Mouse (Mus musculus) intestine, postnatal 0 days (tissue): ENCODE results near the gene Rc3h2. TPM values are rescaled to one million over a fixed set of nuclear protein-coding genes. Genes with fewer than 3 reads are reported as not detected.
A peak's percentile ranks its signal among the peaks of the same experiment; 100 is the strongest.

Source experiments
- ATAC-seq: fragments of 200-750 bp; cut with Nextera tagmentation; 2 replicates; pipeline ENCODE4 v1.8.0; 2017; ENCODE audit warnings: mild to moderate bottlenecking, moderate TSS enrichment, moderate library complexity
- H3K27ac ChIP-seq: fragments of 300-500 bp; sonication (generic); 2 replicates; pipeline ENCODE4 v1.5.1; 2014; ENCODE audit warnings: mild to moderate bottlenecking, low read depth, low read length, moderate library complexity
- H3K27me3 ChIP-seq: fragments of 300-500 bp; sonication (generic); replicated peaks from 2 replicates; pipeline ENCODE4 v1.6.1; 2014; ENCODE audit warnings: low read length, mixed read lengths; ENCODE audit not compliant: control insufficient read depth, insufficient read depth
- H3K36me3 ChIP-seq: fragments of 300-500 bp; sonication (generic); 2 replicates; pipeline ENCODE4 v1.6.1; 2014; ENCODE audit warnings: mild to moderate bottlenecking, moderate library complexity; ENCODE audit not compliant: control insufficient read depth, insufficient read depth
- H3K4me1 ChIP-seq: fragments of 300-500 bp; sonication (generic); replicated peaks from 2 replicates; pipeline ENCODE4 v1.6.1; 2014; ENCODE audit warnings: antibody characterized with exemption, low read length, mixed read lengths; ENCODE audit not compliant: control insufficient read depth, insufficient read depth
- H3K4me2 ChIP-seq: fragments of 300-500 bp; sonication (generic); replicated peaks from 2 replicates; pipeline ENCODE4 v1.6.1; 2014; ENCODE audit warnings: low read depth, mild to moderate bottlenecking, moderate library complexity
- H3K4me3 ChIP-seq: fragments of 300-500 bp; sonication (generic); 2 replicates; pipeline ENCODE4 v1.5.1; 2014; ENCODE audit warnings: low read depth, low read length
- H3K9ac ChIP-seq: fragments of 300-500 bp; sonication (generic); 2 replicates; pipeline ENCODE4 v1.6.1; 2014; ENCODE audit warnings: mild to moderate bottlenecking, low read depth, low read length
- H3K9me3 ChIP-seq: fragments of 300-500 bp; sonication (generic); 2 replicates; pipeline ENCODE4 v1.6.1; 2016; ENCODE audit warnings: mixed run types; ENCODE audit not compliant: control insufficient read depth
- CTCF ChIP-seq: sonication (generic); IDR thresholded peaks from 2 replicates; pipeline ENCODE4 v1.5.1; 2016; ENCODE audit warnings: low read depth, mild to moderate bottlenecking, control low read depth, antibody characterized with exemption, moderate library complexity
- WGBS: fragments of 180-500 bp; shearing (Covaris S2); extraction: QIAGEN DNeasy Blood & Tissue Kit; methylation state at CpG from one replicate; pipeline ENCODE4 v1.1.7; 2014; 5-methylcytosine and 5-hydroxymethylcytosine counted together
- polyA plus RNA-seq: library from polyadenylated mRNA; unstranded; fragments of >200 nt; fragmentation: Nextera tagmentation; extraction: Ambion mirVana; gene quantifications from 2 replicates; pipeline ENCODE4 v1.2.1, GENCODE M21; 2015

The Rc3h2 gene
- polyA plus RNA-seq, 1 experiment from 2014 or later, result 7.0 TPM

DNA sequence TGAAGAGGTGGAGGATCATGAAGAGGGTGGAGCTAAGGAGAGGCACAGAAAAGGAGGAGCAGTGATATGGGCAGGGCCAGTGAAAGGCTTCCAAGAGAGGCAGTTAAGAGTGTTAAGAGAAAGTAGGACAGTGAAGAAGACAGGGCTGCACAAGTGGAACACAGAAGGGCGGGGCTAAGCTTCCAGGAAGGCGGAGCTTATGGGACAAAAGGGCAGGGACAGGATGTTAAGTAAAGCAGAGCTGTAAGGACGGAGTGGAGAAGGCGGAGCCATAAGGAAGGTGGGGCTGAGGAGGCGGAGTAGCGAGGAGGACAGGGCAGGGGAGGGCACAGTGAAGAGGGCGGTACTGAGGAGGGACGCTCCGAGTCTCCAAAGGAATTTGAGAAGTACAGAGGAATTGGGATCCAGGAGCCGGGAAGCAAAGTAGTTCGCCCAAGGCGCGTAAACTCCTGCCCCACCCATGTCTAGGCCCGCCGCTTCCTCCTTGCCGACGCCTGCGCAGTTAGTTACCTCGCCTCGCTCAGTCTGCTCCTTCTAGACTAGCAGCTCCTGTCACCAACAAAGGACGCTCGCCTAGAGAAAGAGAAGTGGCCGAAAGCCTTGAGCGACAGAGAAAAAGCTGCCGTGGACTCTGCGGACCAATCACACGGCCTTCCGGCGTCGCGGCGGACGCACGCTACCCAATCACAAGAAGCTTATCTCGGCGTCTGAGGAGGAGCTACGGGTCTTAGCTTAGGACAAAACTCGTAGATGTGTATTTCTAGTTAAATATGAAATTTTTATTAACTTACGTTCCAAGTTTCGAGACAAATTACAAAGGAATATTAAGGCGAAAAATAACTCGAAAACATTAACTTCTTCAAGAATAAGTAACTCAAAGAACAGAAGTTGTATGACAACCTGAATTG, 63.8 kb downstream of the Rc3h2 start, which contains the start of gene Pdcl:
Gene Pdcl, minus strand, starts transcription at position 700 of the 908 bp plus-strand sequence.
- peaks cover 32% of the 10 kb centered on the region for H3K36me3 ChIP-seq
- TF ChIP-seq CTCF, result no peak
- WGBS, result under 1% methylated on average over 42 of the region's 42 CpGs

DNA sequence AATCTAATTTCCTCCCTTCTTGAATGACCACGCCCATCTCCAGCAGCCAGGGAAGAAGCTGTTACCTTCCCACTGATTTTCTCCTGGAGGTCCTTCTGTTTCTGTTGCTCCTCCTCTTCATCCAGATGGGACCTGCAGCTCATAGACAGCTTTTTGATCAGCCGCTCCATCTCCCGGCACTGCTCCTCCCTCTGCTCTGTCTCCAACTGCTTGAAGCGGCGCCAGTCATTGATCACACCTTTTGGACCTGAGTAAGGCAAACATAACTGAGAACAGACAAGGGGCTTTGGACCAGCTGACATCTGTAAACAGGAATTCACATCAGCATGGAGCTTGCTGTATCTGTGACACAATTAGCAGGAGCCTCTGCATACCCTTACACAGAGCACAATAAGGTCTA, 67.1 kb downstream of the Rc3h2 start:
- Histone ChIP-seq H3K27me3 (no peaks in the 10 kb centered on the region), H3K4me3 (no peak overlapping the region), H3K4me2 (no peak overlapping the region), H3K9ac (no peak overlapping the region), H3K9me3 (no peaks in the 10 kb centered on the region), H3K36me3 (peaks cover 59% of the 10 kb centered on the region), H3K4me1 (no peaks in the 10 kb centered on the region), H3K27ac (no peak overlapping the region)
- 96% methylated on average over 5 of the region's 5 CpGs for WGBS
- TF ChIP-seq CTCF, result no peak
- ATAC-seq, result no peak

More for the DNA sequence above, 63.8 kb downstream of the Rc3h2 start, which contains the start of gene Pdcl:
- peak within 1 kb of the TSS; percentile 72 for H3K4me2 ChIP-seq
- H3K4me1 ChIP-seq, result no peaks in the 10 kb centered on the region
- no peaks in the 10 kb centered on the region for H3K9me3 ChIP-seq
- peak within 1 kb of the TSS; percentile 71 for H3K4me3 ChIP-seq
- no peaks in the 10 kb centered on the region for H3K27me3 ChIP-seq
- H3K9ac ChIP-seq, result peak within 1 kb of the TSS; percentile 83
- peak within 1 kb of the TSS; percentile 100 for H3K27ac ChIP-seq
- ATAC-seq, result peak; percentile 100

DNA sequence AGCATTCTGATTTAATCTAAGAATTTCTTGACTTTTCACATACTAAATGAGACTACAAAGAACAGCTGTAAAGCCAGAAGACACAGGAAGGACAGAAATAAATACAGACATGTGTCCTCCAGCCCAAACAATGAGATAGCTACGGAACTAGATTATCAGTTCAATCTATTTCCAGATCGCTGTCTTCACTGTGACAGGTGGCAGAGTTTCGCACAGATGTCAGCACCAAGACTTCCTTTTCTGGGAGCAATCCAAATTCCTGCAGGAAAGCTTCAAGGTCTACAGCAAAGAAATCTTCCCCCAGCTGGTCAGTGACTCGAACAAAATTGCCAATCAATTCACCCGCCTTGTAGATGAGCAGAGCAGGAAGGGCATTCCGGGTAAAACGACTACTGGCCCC, 71.0 kb downstream of the Rc3h2 start:
- H3K4me1 ChIP-seq, result no peaks in the 10 kb centered on the region
- peaks cover 62% of the 10 kb centered on the region for H3K36me3 ChIP-seq
- H3K4me3 ChIP-seq, result no peak overlapping the region
- H3K27ac ChIP-seq, result no peak overlapping the region
- no peak for ATAC-seq
- H3K27me3 ChIP-seq, result no peaks in the 10 kb centered on the region
- 78% methylated on average over 7 of the region's 7 CpGs for WGBS
- H3K4me2 ChIP-seq, result no peak overlapping the region
- H3K9me3 ChIP-seq, result no peaks in the 10 kb centered on the region
- TF ChIP-seq CTCF, result no peak
- H3K9ac ChIP-seq, result no peak overlapping the region

DNA sequence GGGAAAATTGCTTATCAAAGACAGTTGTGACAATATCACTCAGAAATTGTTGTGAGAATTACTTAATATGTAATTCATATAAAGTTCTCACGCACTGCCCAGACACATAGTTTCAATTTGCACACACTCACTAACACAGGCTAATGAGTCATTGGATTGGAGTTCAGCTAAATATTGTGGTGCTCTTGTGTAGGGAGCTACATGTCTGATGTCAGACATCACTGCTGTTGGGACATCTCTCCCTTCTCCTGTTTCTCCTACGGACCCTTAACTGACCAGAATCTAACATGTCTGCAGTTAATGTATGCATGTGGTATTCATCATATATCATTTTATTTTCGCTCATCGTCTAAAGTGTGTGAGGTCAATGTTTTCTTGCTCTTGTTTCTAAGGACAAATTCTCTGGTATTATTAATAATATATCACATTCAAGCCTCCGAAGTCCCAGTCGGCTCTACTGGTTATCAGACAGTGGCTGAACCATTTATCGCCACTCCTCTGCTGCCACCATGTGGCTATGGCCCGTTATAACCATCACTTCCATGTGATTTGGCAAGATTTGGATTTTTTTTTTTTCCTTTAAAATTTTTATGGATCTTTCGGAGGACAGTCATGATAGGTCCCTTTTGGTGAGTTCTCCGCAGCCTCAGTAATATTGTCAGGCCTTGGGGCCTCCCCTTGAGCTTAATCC, 84.1 kb downstream of the Rc3h2 start:
- H3K4me3 ChIP-seq, result no peak overlapping the region
- WGBS, result 49% methylated on average over 10 of the region's 10 CpGs
- H3K4me1 ChIP-seq, result no peaks in the 10 kb centered on the region
- H3K27ac ChIP-seq, result no peak overlapping the region
- H3K9ac ChIP-seq, result no peak overlapping the region
- no peaks in the 10 kb centered on the region for H3K27me3 ChIP-seq
- no peaks in the 10 kb centered on the region for H3K36me3 ChIP-seq
- no peaks in the 10 kb centered on the region for H3K9me3 ChIP-seq
- peak; percentile 74 for TF ChIP-seq CTCF
- no peak for ATAC-seq
- H3K4me2 ChIP-seq, result no peak overlapping the region

DNA sequence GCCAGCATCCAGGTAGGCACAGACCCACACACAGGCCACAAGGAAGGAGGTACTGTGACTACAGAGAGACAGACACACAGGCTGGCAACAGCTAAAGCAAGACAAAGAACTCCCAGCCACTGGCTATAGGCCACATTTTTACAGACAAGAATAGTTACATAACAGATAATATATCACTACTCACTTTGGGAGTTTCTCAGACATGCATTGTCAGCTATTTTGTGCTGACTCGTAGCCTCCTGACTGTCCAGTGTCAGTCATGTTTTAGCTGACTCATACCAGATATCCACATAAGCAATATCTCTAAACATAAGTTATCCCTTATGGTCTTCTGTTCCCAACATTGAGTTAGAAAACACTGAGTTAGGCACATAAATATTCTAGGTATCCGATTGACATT, 89.4 kb downstream of the Rc3h2 start:
- H3K9ac ChIP-seq, result no peak overlapping the region
- no peak overlapping the region for H3K4me3 ChIP-seq
- H3K4me2 ChIP-seq, result no peak overlapping the region
- no peak for ATAC-seq
- no peaks in the 10 kb centered on the region for H3K4me1 ChIP-seq
- TF ChIP-seq CTCF, result no peak
- 74% methylated on average over 2 of the region's 2 CpGs for WGBS
- no peaks in the 10 kb centered on the region for H3K27me3 ChIP-seq
- no peaks in the 10 kb centered on the region for H3K36me3 ChIP-seq
- no peak overlapping the region for H3K27ac ChIP-seq
- H3K9me3 ChIP-seq, result no peaks in the 10 kb centered on the region

DNA sequence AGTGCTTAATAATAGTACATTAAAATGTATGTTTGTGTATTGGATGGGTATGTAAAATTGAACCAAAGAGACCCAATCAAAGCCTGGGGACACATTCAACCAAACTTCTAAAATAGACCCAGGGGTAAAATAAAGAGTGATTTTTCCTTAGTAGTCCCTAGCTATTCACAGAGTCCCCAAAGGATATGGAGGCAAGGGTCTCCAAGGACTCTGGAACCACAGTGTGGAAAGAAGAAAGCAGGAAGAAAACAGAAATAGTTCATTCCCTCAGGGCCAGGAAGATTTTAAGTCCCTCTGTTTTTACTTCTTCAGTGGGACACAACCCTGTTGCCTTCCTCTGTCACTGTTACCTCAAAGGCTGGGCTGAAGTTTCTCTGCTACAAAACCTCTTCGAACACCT, 96.5 kb downstream of the Rc3h2 start, which contains the start of gene Olfr368:
Gene Olfr368, plus strand, starts transcription at position 301 of the 400 bp plus-strand sequence.
- H3K4me2 ChIP-seq, result no peak within 1 kb of the TSS
- 76% methylated on average over 1 of the region's 1 CpGs for WGBS

More for the DNA sequence above, 96.5 kb downstream of the Rc3h2 start, which contains the start of gene Olfr368:
- Histone ChIP-seq H3K4me3 (no peak within 1 kb of the TSS), H3K27ac (no peak within 1 kb of the TSS), H3K4me1 (no peaks in the 10 kb centered on the region), H3K27me3 (no peaks in the 10 kb centered on the region), H3K9ac (no peak within 1 kb of the TSS), H3K36me3 (no peaks in the 10 kb centered on the region), H3K9me3 (no peaks in the 10 kb centered on the region)
- no peak for ATAC-seq
- no peak for TF ChIP-seq CTCF

Other genes starting within 250 kb of the Rc3h2 start
- not detected in 2 replicates for gene Olfr365, start 234.7 kb downstream of the Rc3h2 start, polyA plus RNA-seq
- gene Olfr366, start 211.3 kb downstream of the Rc3h2 start, polyA plus RNA-seq, result not detected in 2 replicates
- gene Olfr368, start 96.4 kb downstream of the Rc3h2 start, polyA plus RNA-seq, result not detected in 2 replicates
- 25.2 and 26.5 TPM in 2 replicates for gene Pdcl, start 63.6 kb downstream of the Rc3h2 start, polyA plus RNA-seq
- gene Zbtb26, start 20.2 kb upstream of the Rc3h2 start, polyA plus RNA-seq, result 1.6 and 1.8 TPM in 2 replicates
- gene Zbtb6, start 20.3 kb upstream of the Rc3h2 start, polyA plus RNA-seq, result 3.3 and 4.0 TPM in 2 replicates
- 14.1 and 15.6 TPM in 2 replicates for gene Rabgap1, start 20.4 kb upstream of the Rc3h2 start, polyA plus RNA-seq
- 0.29 and 0.39 TPM in 2 replicates for gene Gpr21, start 93.4 kb upstream of the Rc3h2 start, polyA plus RNA-seq